Mouse (Mus musculus) intestine, embryonic 15.5 days (tissue): ENCODE data around the gene Cacna1d. TPM values are rescaled to one million over a fixed set of nuclear protein-coding genes. Genes with fewer than 3 reads are reported as not detected.

Experiments
- ATAC-seq: fragments of 200-750 bp; cut with Nextera tagmentation; 2 replicates; pipeline ENCODE4 v1.8.0; 2017; ENCODE audit warnings: moderate TSS enrichment, moderate library complexity
- H3K27ac ChIP-seq: fragments of 300-500 bp; sonication (generic); 2 replicates; pipeline ENCODE4 v1.5.1; 2015; ENCODE audit warnings: mild to moderate bottlenecking, inconsistent platforms
- H3K27me3 ChIP-seq: fragments of 300-500 bp; sonication (generic); replicated peaks from 2 replicates; pipeline ENCODE4 v1.6.1; 2015; ENCODE audit warnings: inconsistent platforms
- H3K36me3 ChIP-seq: fragments of 300-500 bp; sonication (generic); 2 replicates; pipeline ENCODE4 v1.6.1; 2015; ENCODE audit warnings: inconsistent platforms
- H3K4me1 ChIP-seq: fragments of 300-500 bp; sonication (generic); replicated peaks from 2 replicates; pipeline ENCODE4 v1.6.1; 2015; ENCODE audit warnings: inconsistent platforms
- H3K4me2 ChIP-seq: fragments of 300-500 bp; sonication (generic); replicated peaks from 2 replicates; pipeline ENCODE4 v1.6.1; 2015; ENCODE audit warnings: mild to moderate bottlenecking, inconsistent platforms
- H3K4me3 ChIP-seq: fragments of 300-500 bp; sonication (generic); replicated peaks from 2 replicates; pipeline ENCODE4 v1.5.1; 2015; ENCODE audit warnings: inconsistent platforms
- H3K9ac ChIP-seq: fragments of 300-500 bp; sonication (generic); 2 replicates; pipeline ENCODE4 v1.6.1; 2015; ENCODE audit warnings: inconsistent platforms
- H3K9me3 ChIP-seq: fragments of 300-500 bp; sonication (generic); 2 replicates; pipeline ENCODE4 v1.6.1; 2016; ENCODE audit warnings: inconsistent platforms
- WGBS: fragments of 180-500 bp; shearing (Covaris S2); methylation state at CpG from one replicate; pipeline ENCODE4 v1.1.7; 2015; 5-methylcytosine and 5-hydroxymethylcytosine counted together
- polyA plus RNA-seq: library from polyadenylated mRNA; unstranded; fragments of >200 nt; fragmentation: Nextera tagmentation; extraction: Ambion mirVana; gene quantifications from 2 replicates; pipeline ENCODE4 v1.2.1, GENCODE M21; 2015

Cacna1d gene
- polyA plus RNA-seq = 3.5 and 4.0 TPM in 2 replicates

DNA sequence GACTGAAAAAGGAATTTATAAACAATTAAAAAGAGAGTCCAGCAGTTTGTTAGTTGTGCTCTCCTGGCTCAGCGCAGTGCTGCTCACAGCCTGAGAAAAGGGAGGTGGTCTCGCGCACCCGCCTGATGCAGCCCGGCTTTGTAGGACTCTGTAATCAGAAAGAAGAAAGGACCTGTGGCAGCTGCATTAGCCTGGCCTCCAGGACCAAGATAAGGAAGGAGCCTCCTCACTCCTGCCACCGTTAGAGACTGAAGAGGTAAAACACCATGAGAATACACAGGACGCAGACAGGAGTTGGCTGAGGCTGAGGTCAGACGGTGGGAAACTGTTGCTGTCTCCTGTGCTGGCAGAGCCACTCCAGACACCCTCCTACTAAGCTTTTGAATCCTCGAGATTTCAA lies at the start of gene Cacna1d:
TSS of gene Cacna1d (minus strand) at position 114 of the 400 bp plus-strand sequence.
- no peak for ATAC-seq
- Histone ChIP-seq H3K4me3 (no peak within 1 kb of the TSS), H3K9me3 (no peaks in the 10 kb centered on the region), H3K4me2 (no peak within 1 kb of the TSS), H3K4me1 (no peaks in the 10 kb centered on the region), H3K27me3 (no peaks in the 10 kb centered on the region), H3K9ac (no peak within 1 kb of the TSS), H3K27ac (peak within 1 kb of the TSS; percentile 33; the same call in 1 of the 2 replicates), H3K36me3 (0 out of 2 replicates have a peak, but pooled peaks cover 2% of the 10 kb centered on the region)
- WGBS = 47% methylated on average over 9 of the region's 9 CpGs

DNA sequence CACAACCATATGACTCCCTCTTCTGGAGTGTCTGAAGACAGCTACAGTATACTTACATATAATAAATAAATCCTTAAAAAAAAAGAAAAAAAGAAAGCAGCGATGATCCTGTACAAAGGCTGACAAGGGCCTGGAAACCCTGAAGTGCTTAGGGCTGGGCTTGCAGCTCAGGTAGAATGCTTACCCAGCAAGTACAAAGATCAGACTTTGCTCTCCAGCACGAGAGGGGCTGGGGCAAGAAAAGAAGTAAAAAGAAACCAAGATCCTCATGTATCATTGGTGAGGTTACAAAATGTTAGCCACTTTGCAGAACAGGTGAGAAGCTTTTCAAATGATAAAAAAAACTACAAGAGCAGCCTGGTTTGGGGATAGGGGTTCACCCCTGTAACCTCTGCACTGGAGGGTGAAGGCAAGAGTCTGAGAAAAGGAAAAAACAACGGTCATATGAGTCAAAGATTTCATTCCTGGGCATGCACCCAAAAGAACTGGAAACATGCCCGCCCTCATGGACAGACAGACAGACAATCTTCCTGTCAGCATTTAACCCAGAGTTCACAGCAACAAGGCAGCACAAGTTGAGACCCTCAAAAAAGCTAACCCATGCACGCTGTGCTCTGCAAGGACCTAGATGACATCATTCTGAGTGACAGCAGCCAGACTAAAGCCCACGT lies 42.7 kb upstream of the Cacna1d start:
- H3K4me3 ChIP-seq = no peak overlapping the region
- no peaks in the 10 kb centered on the region for H3K4me1 ChIP-seq
- no peaks in the 10 kb centered on the region for H3K9me3 ChIP-seq
- no peak overlapping the region for H3K4me2 ChIP-seq
- H3K36me3 ChIP-seq = no peaks in the 10 kb centered on the region
- H3K27me3 ChIP-seq = no peaks in the 10 kb centered on the region
- no peak overlapping the region for H3K27ac ChIP-seq
- WGBS = 76% methylated on average over 6 of the region's 6 CpGs
- ATAC-seq = 0 out of 2 replicates have a peak, but pooled peaks have one; percentile 55
- H3K9ac ChIP-seq = no peak overlapping the region

DNA sequence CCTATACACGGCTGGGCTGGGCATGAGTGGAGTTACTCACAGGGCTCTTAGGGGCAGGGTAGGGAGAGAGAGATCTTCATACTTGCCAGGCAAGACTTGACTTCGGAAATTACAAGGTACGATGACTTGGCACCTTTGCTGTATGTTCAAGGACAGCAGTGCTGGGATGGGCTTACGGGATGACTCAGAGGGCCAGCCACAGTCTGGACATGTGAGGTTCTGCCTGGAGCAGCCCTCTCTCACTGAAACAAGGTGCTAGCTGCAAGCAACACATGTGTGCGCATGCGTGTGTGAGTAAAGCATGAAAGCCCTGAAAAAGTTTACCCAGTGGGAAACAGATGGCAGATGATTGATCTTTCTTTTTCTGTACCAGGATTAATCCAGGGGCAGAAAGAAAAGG lies 40.6 kb upstream of the Cacna1d start:
- no peak overlapping the region for H3K4me3 ChIP-seq
- no peak overlapping the region for H3K9ac ChIP-seq
- ATAC-seq = no peak
- H3K27ac ChIP-seq = no peak overlapping the region
- H3K4me1 ChIP-seq = no peaks in the 10 kb centered on the region
- no peak overlapping the region for H3K4me2 ChIP-seq
- 89% methylated on average over 6 of the region's 6 CpGs for WGBS
- 0 out of 2 replicates have a peak, but pooled peaks cover 4% of the 10 kb centered on the region for H3K36me3 ChIP-seq
- no peaks in the 10 kb centered on the region for H3K27me3 ChIP-seq
- no peaks in the 10 kb centered on the region for H3K9me3 ChIP-seq

DNA sequence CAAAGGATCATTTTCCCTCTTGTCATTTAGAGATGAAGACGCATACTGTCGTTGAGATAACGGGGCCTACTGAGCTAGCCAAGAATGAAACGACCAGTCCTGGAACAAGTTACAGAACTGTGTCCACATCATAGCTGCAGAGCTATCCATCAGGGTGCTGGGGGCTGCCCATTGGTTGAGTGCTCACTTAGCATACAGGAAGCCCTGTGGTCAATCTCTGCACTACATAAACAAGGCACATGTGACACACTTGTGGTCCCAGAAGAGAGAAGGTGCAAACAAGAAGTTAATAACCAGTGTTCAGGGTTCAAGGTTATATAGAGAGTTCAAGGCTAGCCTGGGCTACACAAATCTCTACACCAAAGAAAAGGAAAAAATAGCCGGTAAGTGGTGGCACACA lies 40.2 kb upstream of the Cacna1d start:
- Histone ChIP-seq H3K4me2 (no peak overlapping the region), H3K9ac (no peak overlapping the region), H3K27ac (no peak overlapping the region), H3K27me3 (no peaks in the 10 kb centered on the region), H3K36me3 (peaks cover 6% of the 10 kb centered on the region; the same call in 1 of the 2 replicates), H3K4me1 (no peaks in the 10 kb centered on the region), H3K4me3 (no peak overlapping the region), H3K9me3 (no peaks in the 10 kb centered on the region)
- 82% methylated on average over 5 of the region's 5 CpGs for WGBS
- no peak for ATAC-seq

DNA sequence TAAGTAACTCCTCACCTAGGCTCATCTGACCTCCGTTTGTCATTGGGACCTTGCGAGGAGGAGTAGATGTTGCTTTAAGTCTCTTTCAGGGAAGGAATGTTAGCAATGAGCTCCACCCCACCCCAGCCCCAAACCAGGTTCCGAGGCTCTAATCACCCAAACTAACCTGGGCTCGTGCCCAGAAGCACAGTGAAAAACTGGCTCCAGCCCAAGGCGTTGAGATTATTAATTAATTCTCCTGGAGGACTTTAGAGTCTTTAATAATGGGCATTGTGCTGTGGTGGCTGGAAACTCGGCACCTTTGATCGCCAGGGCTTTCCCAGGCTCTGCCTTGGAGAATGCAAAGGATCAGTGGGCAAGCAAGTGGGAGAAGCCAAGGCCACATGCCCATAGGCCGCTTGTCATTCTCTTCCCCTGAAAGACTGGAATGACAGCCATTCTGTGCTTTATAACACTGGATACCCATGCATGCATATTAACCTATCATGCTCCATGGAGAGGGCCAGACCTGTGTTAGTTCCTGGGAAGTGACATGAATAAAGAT lies 39.5 kb upstream of the Cacna1d start:
- no peak overlapping the region for H3K4me2 ChIP-seq
- ATAC-seq = no peak
- H3K4me1 ChIP-seq = no peaks in the 10 kb centered on the region
- H3K4me3 ChIP-seq = no peak overlapping the region
- H3K36me3 ChIP-seq = peaks cover 11% of the 10 kb centered on the region; the same call in 1 of the 2 replicates
- 67% methylated on average over 8 of the region's 8 CpGs for WGBS
- H3K9ac ChIP-seq = no peak overlapping the region
- H3K9me3 ChIP-seq = no peaks in the 10 kb centered on the region
- no peaks in the 10 kb centered on the region for H3K27me3 ChIP-seq
- no peak overlapping the region for H3K27ac ChIP-seq

DNA sequence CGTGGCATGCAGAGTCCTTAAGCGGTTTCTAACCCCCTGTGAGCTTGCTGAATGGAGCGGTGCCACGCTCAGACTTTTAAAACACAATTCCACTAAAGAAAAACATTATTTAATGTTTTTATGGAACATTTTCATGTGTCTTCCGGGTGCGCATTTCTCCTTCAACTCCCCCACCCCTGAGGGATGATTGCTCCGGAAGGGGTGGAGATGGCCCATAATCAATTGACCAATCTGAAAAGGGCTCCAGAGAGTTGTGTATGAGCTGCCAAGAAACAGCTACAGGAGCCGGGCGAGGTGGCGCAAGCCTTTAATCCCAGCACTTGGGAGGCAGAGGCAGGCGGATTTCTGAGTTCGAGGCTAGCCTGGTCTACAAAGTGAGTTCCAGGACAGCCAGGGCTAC lies 38.2 kb upstream of the Cacna1d start:
- H3K9me3 ChIP-seq = no peaks in the 10 kb centered on the region
- 93% methylated on average over 12 of the region's 12 CpGs for WGBS
- peaks cover 18% of the 10 kb centered on the region for H3K36me3 ChIP-seq
- ATAC-seq = no peak
- no peak overlapping the region for H3K4me3 ChIP-seq
- H3K27me3 ChIP-seq = no peaks in the 10 kb centered on the region
- no peak overlapping the region for H3K4me2 ChIP-seq
- H3K9ac ChIP-seq = no peak overlapping the region
- no peak overlapping the region for H3K27ac ChIP-seq
- H3K4me1 ChIP-seq = no peaks in the 10 kb centered on the region

DNA sequence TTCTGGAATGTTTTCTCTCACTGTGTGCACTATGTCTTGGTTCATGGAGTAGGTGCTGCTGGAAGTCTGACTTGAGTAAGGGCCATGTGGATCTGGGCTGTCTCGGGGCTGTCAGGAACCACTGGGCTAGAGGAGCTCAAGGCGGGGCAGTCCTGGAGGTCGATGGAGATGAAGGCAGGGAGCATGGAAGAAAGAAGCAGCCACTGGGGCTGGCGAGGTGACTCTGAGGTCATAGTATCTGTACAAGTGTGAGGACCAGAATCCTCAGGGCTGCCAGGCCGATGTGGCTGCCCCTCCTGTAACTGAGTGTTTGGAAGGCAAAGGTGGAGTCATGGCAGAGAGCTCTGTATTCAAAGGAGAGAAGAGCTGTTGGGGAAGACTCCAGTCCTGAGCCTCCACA lies 37.7 kb upstream of the Cacna1d start:
- Histone ChIP-seq H3K36me3 (peaks cover 18% of the 10 kb centered on the region), H3K9me3 (no peaks in the 10 kb centered on the region), H3K27me3 (no peaks in the 10 kb centered on the region), H3K27ac (no peak overlapping the region), H3K4me1 (no peaks in the 10 kb centered on the region), H3K4me3 (no peak overlapping the region), H3K9ac (no peak overlapping the region), H3K4me2 (no peak overlapping the region)
- 77% methylated on average over 5 of the region's 5 CpGs for WGBS
- no peak for ATAC-seq

DNA sequence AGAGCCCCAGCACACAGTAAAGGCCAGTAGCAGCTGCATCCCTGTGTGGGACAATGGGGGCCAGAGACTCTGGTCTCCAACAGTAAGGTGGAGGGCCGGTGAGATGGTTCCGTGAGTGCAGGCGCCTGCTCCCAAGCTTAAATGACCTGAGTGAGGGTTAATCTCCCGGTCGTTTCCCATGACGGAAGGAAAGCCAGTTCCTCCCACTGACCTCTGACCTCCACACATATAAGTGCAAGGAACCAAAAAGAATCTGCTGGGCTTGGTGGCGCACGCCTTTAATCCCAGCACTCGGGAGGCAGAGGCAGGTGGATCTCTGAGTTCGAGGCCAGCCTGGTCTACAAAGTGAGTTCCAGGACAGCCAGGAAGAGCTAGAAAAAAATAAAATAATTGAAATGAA lies 37.1 kb upstream of the Cacna1d start:
- H3K9me3 ChIP-seq = no peaks in the 10 kb centered on the region
- no peak overlapping the region for H3K27ac ChIP-seq
- no peaks in the 10 kb centered on the region for H3K4me1 ChIP-seq
- WGBS = 88% methylated on average over 10 of the region's 10 CpGs
- no peaks in the 10 kb centered on the region for H3K27me3 ChIP-seq
- H3K4me3 ChIP-seq = no peak overlapping the region
- no peak overlapping the region for H3K4me2 ChIP-seq
- peaks cover 18% of the 10 kb centered on the region for H3K36me3 ChIP-seq
- ATAC-seq = no peak
- H3K9ac ChIP-seq = no peak overlapping the region

DNA sequence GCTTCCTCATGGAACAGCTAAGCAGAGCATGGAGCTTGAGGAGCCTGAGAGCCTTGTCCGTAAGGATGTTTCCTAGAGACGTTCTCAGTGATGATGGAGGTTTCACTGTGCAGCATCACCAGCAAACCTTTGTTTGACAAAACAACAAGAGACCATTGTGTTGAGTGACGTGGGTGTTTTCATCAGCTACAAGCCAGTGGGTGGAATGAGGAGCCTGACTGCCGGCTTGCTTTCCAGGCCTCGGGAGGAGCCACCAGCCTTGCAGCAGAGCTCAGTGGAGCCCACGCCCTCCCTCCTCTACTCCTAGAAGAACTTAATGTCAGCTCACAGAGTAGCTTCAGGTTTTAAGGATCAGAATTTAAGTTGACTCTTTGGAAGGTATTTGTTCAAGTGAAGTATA lies 32.1 kb upstream of the Cacna1d start:
- WGBS = 83% methylated on average over 6 of the region's 6 CpGs
- Histone ChIP-seq H3K27ac (no peak overlapping the region), H3K9me3 (no peaks in the 10 kb centered on the region), H3K4me3 (no peak overlapping the region), H3K4me1 (no peaks in the 10 kb centered on the region), H3K36me3 (peaks cover 48% of the 10 kb centered on the region), H3K27me3 (no peaks in the 10 kb centered on the region), H3K9ac (no peak overlapping the region), H3K4me2 (no peak overlapping the region)
- ATAC-seq = no peak

DNA sequence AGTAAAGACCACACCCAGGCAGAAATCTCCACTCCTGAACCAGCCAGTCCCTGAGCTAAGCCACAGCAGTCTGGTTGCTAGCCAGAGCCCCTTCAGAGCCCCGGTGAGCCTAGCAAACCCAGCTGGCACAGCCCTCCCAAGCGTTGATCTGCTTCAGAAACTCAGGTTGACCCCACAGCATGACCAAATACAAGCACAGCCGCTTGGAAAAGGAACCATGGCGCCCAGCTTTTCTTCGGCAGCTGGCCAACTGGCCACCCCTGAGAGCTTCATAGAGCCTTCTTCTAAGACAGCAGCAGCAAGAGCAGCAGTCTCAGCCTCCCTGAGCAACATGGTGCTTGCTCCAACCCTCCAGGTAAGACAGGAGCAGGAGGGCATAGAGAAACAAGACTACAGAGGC lies 28.1 kb upstream of the Cacna1d start:
- no peaks in the 10 kb centered on the region for H3K4me1 ChIP-seq
- ATAC-seq = no peak
- no peak overlapping the region for H3K27ac ChIP-seq
- no peak overlapping the region for H3K9ac ChIP-seq
- H3K9me3 ChIP-seq = no peaks in the 10 kb centered on the region
- H3K36me3 ChIP-seq = peaks cover 38% of the 10 kb centered on the region
- no peaks in the 10 kb centered on the region for H3K27me3 ChIP-seq
- WGBS = 88% methylated on average over 5 of the region's 5 CpGs
- H3K4me3 ChIP-seq = no peak overlapping the region
- no peak overlapping the region for H3K4me2 ChIP-seq

DNA sequence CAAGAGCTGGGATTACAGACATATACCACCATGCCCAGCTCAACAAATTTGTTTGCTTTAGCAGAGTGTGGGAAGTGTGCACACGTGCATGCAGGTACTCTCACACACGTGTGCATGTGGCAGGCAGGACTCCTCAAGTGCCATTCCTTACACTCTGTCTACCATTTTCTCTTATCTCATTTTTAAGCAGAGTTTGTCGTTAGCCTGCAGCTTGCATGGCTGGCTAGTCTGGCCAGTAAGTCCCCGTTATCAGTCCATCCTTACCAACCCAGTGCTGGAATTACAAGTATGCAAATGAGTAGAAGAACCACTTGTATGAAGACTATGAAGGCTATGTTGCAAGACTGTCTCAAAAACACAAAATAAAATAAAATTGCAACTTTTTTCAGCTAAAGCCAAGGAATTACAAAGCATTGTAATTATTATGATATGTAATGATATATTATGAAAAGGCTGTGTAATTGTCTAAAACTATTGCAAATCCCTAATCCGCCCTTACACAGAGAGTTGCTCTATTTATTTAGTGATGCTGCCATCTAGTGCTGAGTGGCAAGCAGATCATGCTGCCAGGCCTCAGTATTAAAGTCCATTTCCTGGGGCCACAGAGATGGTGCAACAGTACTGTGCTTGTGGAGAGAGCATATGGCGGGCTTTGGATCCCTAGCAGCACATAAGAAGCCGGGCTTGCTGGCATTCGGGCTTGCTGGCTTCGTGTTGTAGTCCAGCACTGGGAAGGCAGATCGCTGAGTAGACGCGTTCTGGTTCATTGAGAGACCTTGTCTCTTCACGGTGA lies 24.9 kb upstream of the Cacna1d start:
- Histone ChIP-seq H3K9ac (no peak overlapping the region), H3K27ac (no peak overlapping the region), H3K9me3 (no peaks in the 10 kb centered on the region), H3K27me3 (no peaks in the 10 kb centered on the region), H3K4me3 (no peak overlapping the region), H3K4me1 (no peaks in the 10 kb centered on the region), H3K4me2 (no peak overlapping the region), H3K36me3 (peaks cover 22% of the 10 kb centered on the region)
- WGBS = 82% methylated on average over 13 of the region's 13 CpGs
- peak; percentile 72 for ATAC-seq

DNA sequence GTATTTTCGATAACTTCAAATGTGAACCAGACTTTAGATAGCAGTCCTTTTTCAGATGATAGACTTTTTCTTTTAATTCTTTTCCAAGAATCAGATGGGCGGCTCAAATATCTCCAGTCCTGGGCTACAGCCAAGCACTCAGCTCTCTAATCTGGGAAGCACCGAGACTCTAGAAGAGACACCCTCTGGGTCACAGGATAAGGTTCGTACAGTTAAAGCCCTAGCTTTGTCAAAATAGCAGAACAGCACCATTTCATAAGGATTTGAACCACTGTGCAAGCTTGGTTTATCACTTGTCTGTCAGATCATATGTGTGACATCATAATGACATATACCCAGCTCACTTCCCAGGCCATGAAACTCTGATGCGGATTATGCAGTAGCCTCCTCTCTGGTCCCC lies 21.6 kb upstream of the Cacna1d start:
- WGBS = 88% methylated on average over 5 of the region's 5 CpGs
- H3K27me3 ChIP-seq = no peaks in the 10 kb centered on the region
- H3K36me3 ChIP-seq = 0 out of 2 replicates have a peak, but pooled peaks cover 11% of the 10 kb centered on the region
- H3K4me2 ChIP-seq = no peak overlapping the region
- no peak overlapping the region for H3K9ac ChIP-seq
- ATAC-seq = no peak
- no peaks in the 10 kb centered on the region for H3K9me3 ChIP-seq
- H3K4me3 ChIP-seq = no peak overlapping the region
- no peaks in the 10 kb centered on the region for H3K4me1 ChIP-seq
- no peak overlapping the region for H3K27ac ChIP-seq
